Mouse (Mus musculus): ENCODE measurements around the gene Ssh2.
"Not testable (repeated sequence)": the region's sequence is repeated elsewhere in the genome, so short reads cannot be mapped to it uniquely, and the experiment has no call there.

Ssh2 gene

GRCm38 (mm10) chr11:77235267-77235666, 19.2 kb downstream of the Ssh2 start:
- DNase-seq, result no peak

- no peak for DNase-seq
These were observed 23.7 kb downstream of the Ssh2 start for GRCm38 (mm10) chr11:77239658-77240345.

GRCm38 (mm10) chr11:77240466-77241246, 24.6 kb downstream of the Ssh2 start:
- DNase-seq, result no peak

- DNase-seq, result no peak
These were observed 26.8 kb downstream of the Ssh2 start for GRCm38 (mm10) chr11:77242912-77243311.

GRCm38 (mm10) chr11:77252826-77253225, 36.7 kb downstream of the Ssh2 start:
- DNase-seq, result no peak

- no peak for DNase-seq
These were observed 43.4 kb downstream of the Ssh2 start for GRCm38 (mm10) chr11:77259441-77259840.

GRCm38 (mm10) chr11:77267401-77267800, 51.3 kb downstream of the Ssh2 start:
- DNase-seq, result no peak

- no peak for DNase-seq
These were observed 59.9 kb downstream of the Ssh2 start for GRCm38 (mm10) chr11:77276000-77276399.

GRCm38 (mm10) chr11:77278538-77278937, 62.5 kb downstream of the Ssh2 start:
- not testable (repeated sequence) for DNase-seq

GRCm38 (mm10) chr11:77280219-77280618, 64.1 kb downstream of the Ssh2 start:
- no peak for DNase-seq

GRCm38 (mm10) chr11:77291447-77291846, 75.4 kb downstream of the Ssh2 start:
- DNase-seq, result no peak

GRCm38 (mm10) chr11:77293673-77294072, 77.6 kb downstream of the Ssh2 start:
- not testable (repeated sequence) for DNase-seq

GRCm38 (mm10) chr11:77297246-77297645, 81.2 kb downstream of the Ssh2 start:
- DNase-seq, result no peak

- no peak for DNase-seq
These were observed 91.1 kb downstream of the Ssh2 start for GRCm38 (mm10) chr11:77307205-77307604.

- no peak for DNase-seq
These were observed 92.4 kb downstream of the Ssh2 start for GRCm38 (mm10) chr11:77308533-77308932.

- no peak for DNase-seq
These were observed 101.8 kb downstream of the Ssh2 start for GRCm38 (mm10) chr11:77317721-77318477.

GRCm38 (mm10) chr11:77318478-77319118, 102.5 kb downstream of the Ssh2 start:
- no peak for DNase-seq

- DNase-seq, result no peak
These were observed 105.1 kb downstream of the Ssh2 start for GRCm38 (mm10) chr11:77321214-77321613.

- DNase-seq, result no peak
These were observed 114.4 kb downstream of the Ssh2 start for GRCm38 (mm10) chr11:77330529-77330928.

- no peak for DNase-seq
These were observed 131.2 kb downstream of the Ssh2 start for GRCm38 (mm10) chr11:77347273-77347672.

- peak; percentile 74 for DNase-seq
These were observed 132.2 kb downstream of the Ssh2 start for GRCm38 (mm10) chr11:77348142-77348741.

GRCm38 (mm10) chr11:77348985-77349384, 132.9 kb downstream of the Ssh2 start:
- DNase-seq, result no peak

- DNase-seq, result no peak
These were observed 133.6 kb downstream of the Ssh2 start for GRCm38 (mm10) chr11:77349698-77350097.
